Mouse (Mus musculus) olfactory bulb, adult 2 months (tissue): ENCODE data around the gene Gm6525.

Experiments used
- CTCF ChIP-seq: fragments of 200-500 bp; IDR thresholded peaks from 2 replicates; pipeline ENCODE4 v1.5.1; 2012; ENCODE audit warnings: low read depth, mild to moderate bottlenecking, low read length, moderate library complexity; ENCODE audit not compliant: insufficient read depth
- POLR2A ChIP-seq: fragments of 200-500 bp; IDR thresholded peaks from 2 replicates; pipeline ENCODE4 v1.6.1; 2012; ENCODE audit warnings: mild to moderate bottlenecking, low read depth, low read length, moderate library complexity; ENCODE audit not compliant: insufficient read depth

DNA sequence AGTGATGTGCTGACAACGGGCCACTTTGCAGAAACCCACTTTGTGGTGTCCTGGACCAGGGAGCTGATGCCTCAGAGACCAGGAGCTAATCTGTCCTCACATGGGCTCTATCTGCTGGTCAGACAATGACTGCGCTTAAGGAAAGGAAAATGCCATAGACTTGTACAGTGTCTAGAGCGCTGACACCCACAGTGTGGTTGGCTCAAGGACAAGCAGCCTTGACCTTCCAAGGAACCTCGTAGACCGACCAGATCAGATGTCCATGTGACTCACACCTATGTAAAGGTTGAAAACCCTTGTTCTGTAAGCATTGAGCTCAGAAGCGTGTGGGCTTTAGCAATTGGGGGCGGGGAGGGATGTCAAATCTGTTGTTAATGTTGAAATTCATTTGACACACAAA, 34.6 kb downstream of the Gm6525 start:
- TF ChIP-seq POLR2A, result no peak
- TF ChIP-seq CTCF, result no peak
